Mouse (Mus musculus) frontal cortex, postnatal 36 days (tissue): ENCODE measurements around the gene Ppp2ca.
A peak's percentile ranks its signal among the peaks of the same experiment; 100 is the strongest.

Experiments used
- DNase-seq, 2 experiments: peaks; one replicate each; pipeline ENCODE4 v3.0.0; 2022; ENCODE audit warnings: low spot score in 2 of 2

The Ppp2ca gene

GRCm38 (mm10) chr11:52098398-52098946, at the start of gene Ppp2ca:
TSS of gene Ppp2ca (plus strand) at chr11:52098681.
- DNase-seq, result peak; percentile 98 to 99

GRCm38 (mm10) chr11:52053371-52053770, 45.1 kb upstream of the Ppp2ca start:
- DNase-seq, result no peak

- DNase-seq, result no peak
Observed at GRCm38 (mm10) chr11:52054728-52055127, 43.8 kb upstream of the Ppp2ca start.

- no peak for DNase-seq
Observed at GRCm38 (mm10) chr11:52056198-52056597, 42.3 kb upstream of the Ppp2ca start.

- DNase-seq, result no peak
Observed at GRCm38 (mm10) chr11:52059001-52059400, 39.5 kb upstream of the Ppp2ca start.

GRCm38 (mm10) chr11:52060315-52060714, 38.2 kb upstream of the Ppp2ca start:
- no peak for DNase-seq

GRCm38 (mm10) chr11:52062406-52062805, 36.1 kb upstream of the Ppp2ca start:
- no peak for DNase-seq

GRCm38 (mm10) chr11:52064398-52064797, 34.1 kb upstream of the Ppp2ca start:
- DNase-seq, result no peak

- DNase-seq, result no peak
Observed at GRCm38 (mm10) chr11:52065841-52066240, 32.6 kb upstream of the Ppp2ca start.

- DNase-seq, result no peak
Observed at GRCm38 (mm10) chr11:52071768-52072167, 26.7 kb upstream of the Ppp2ca start.

GRCm38 (mm10) chr11:52073528-52074170, 24.8 kb upstream of the Ppp2ca start:
- no peak for DNase-seq

GRCm38 (mm10) chr11:52074626-52075470, 23.6 kb upstream of the Ppp2ca start:
- DNase-seq, result no peak

- no peak for DNase-seq
Observed at GRCm38 (mm10) chr11:52075794-52076633, 22.5 kb upstream of the Ppp2ca start.

GRCm38 (mm10) chr11:52076742-52077352, 21.6 kb upstream of the Ppp2ca start:
- no peak for DNase-seq

GRCm38 (mm10) chr11:52077939-52078338, 20.5 kb upstream of the Ppp2ca start:
- no peak for DNase-seq

- no peak for DNase-seq
Observed at GRCm38 (mm10) chr11:52079978-52080377, 18.5 kb upstream of the Ppp2ca start.

GRCm38 (mm10) chr11:52080656-52081055, 17.8 kb upstream of the Ppp2ca start:
- DNase-seq, result no peak

- DNase-seq, result no peak
Observed at GRCm38 (mm10) chr11:52085857-52086203, 12.7 kb upstream of the Ppp2ca start.

- peak; percentile 47 to 72 for DNase-seq
Observed at GRCm38 (mm10) chr11:52086204-52086864, 12.1 kb upstream of the Ppp2ca start.

- no peak for DNase-seq
Observed at GRCm38 (mm10) chr11:52089291-52089690, 9.2 kb upstream of the Ppp2ca start.

- peak in 1 of 2 experiments; percentile 60 for DNase-seq
Observed at GRCm38 (mm10) chr11:52091261-52091660, 7.2 kb upstream of the Ppp2ca start.
